Mouse (Mus musculus) myocyte (in vitro differentiated cells): ENCODE measurements around the gene Mmp24. TPM values are rescaled to one million over a fixed set of nuclear protein-coding genes. Genes with fewer than 3 reads are reported as not detected.
"Not testable (repeated sequence)": the region's sequence is repeated elsewhere in the genome, so short reads cannot be mapped to it uniquely, and the experiment has no call there.

ENCODE experiments used
- H3K27me3 ChIP-seq: one replicate; pipeline ENCODE4 v1.6.1; 2011; ENCODE audit not compliant: control insufficient read depth, insufficient read depth, insufficient read length
- H3K36me3 ChIP-seq: one replicate; pipeline ENCODE4 v1.6.1; 2011; ENCODE audit not compliant: control insufficient read depth, insufficient read depth
- H3K4me2 ChIP-seq: one replicate; pipeline ENCODE4 v1.6.1; 2011; ENCODE audit warnings: low read depth, control low read depth
- H3K4me3 ChIP-seq: one replicate; pipeline ENCODE4 v1.5.1; 2011; ENCODE audit warnings: mild to moderate bottlenecking, control low read depth, moderate library complexity
- H3K79me2 ChIP-seq: one replicate; pipeline ENCODE4 v1.6.1; 2011; ENCODE audit not compliant: control insufficient read depth, insufficient read depth
- H3ac ChIP-seq: one replicate; pipeline ENCODE4 v1.6.1; 2011; ENCODE audit not compliant: control insufficient read depth, insufficient read length
- CEBPB ChIP-seq: IDR thresholded peaks from 2 replicates; pipeline ENCODE4 v1.6.1; 2011; ENCODE audit warnings: mild to moderate bottlenecking, moderate library complexity; ENCODE audit not compliant: poor library complexity, insufficient read depth, severe bottlenecking
- E2F4 ChIP-seq: IDR thresholded peaks from one replicate; pipeline ENCODE4 v1.6.1; 2011; ENCODE audit warnings: mild to moderate bottlenecking, control low read depth, moderate library complexity; ENCODE audit not compliant: insufficient read depth
- MAX ChIP-seq: IDR thresholded peaks from one replicate; pipeline ENCODE4 v1.6.1; 2011; ENCODE audit warnings: low read depth, mild to moderate bottlenecking, control low read depth
- MYOD1 ChIP-seq, 3 experiments: IDR thresholded peaks; one replicate each; pipeline ENCODE4 v1.6.1; 2011; ENCODE audit warnings: control low read depth in 2 of 3, low read depth in 2 of 3, mild to moderate bottlenecking in 2 of 3, moderate library complexity in 1 of 3; ENCODE audit not compliant: insufficient read length in 2 of 3, control insufficient read depth in 1 of 3
- MYOG ChIP-seq, 3 experiments: IDR thresholded peaks; one replicate each; pipeline ENCODE4 v1.6.1; 2011; ENCODE audit warnings: control low read depth in 2 of 3, low read depth in 2 of 3, mild to moderate bottlenecking in 2 of 3; ENCODE audit not compliant: insufficient read length in 2 of 3, control insufficient read depth in 1 of 3, insufficient read depth in 1 of 3
- POLR2A ChIP-seq: IDR thresholded peaks from one replicate; pipeline ENCODE4 v1.6.1; 2011; ENCODE audit warnings: low read depth, mild to moderate bottlenecking, control low read depth, moderate library complexity; ENCODE audit not compliant: insufficient read length
- POLR2AphosphoS2 ChIP-seq: IDR thresholded peaks from one replicate; pipeline ENCODE4 v1.6.1; 2011; ENCODE audit warnings: low read depth, control low read depth; ENCODE audit not compliant: insufficient read length
- REST ChIP-seq: IDR thresholded peaks from one replicate; pipeline ENCODE4 v1.6.1; 2011; ENCODE audit warnings: mild to moderate bottlenecking, control low read depth, moderate library complexity; ENCODE audit not compliant: insufficient read depth, insufficient read length
- SRF ChIP-seq: IDR thresholded peaks from one replicate; pipeline ENCODE4 v1.6.1; 2011; ENCODE audit warnings: low read depth; ENCODE audit not compliant: control insufficient read depth, insufficient read length
- TCF12 ChIP-seq: IDR thresholded peaks from one replicate; pipeline ENCODE4 v1.6.1; 2011; ENCODE audit warnings: mild to moderate bottlenecking, control low read depth; ENCODE audit not compliant: poor library complexity, insufficient read depth, severe bottlenecking
- TCF3 ChIP-seq: IDR thresholded peaks from one replicate; pipeline ENCODE4 v1.6.1; 2011; ENCODE audit warnings: low read depth, control low read depth; ENCODE audit not compliant: insufficient read length
- USF1 ChIP-seq: IDR thresholded peaks from one replicate; pipeline ENCODE4 v1.6.1; 2011; ENCODE audit warnings: low read depth, mild to moderate bottlenecking, control low read depth, moderate library complexity
- polyA plus RNA-seq: library from polyadenylated mRNA; unstranded; fragments of >200 nt; fragmentation: generic; extraction: Trizol; gene quantifications from one replicate; pipeline ENCODE4 v1.2.1, GENCODE M21; 2012; ENCODE audit warnings: missing spikeins

Mmp24 gene
- polyA plus RNA-seq, 1 experiment = 0.02 TPM

- Histone ChIP-seq H3K27me3 (no peaks in the 10 kb centered on the region), H3ac (no peak overlapping the region), H3K36me3 (no peaks in the 10 kb centered on the region), H3K4me2 (no peak overlapping the region), H3K79me2 (no peaks in the 10 kb centered on the region), H3K4me3 (no peak overlapping the region)
- TF ChIP-seq POLR2A = no peak
- TF ChIP-seq TCF12 = no peak
- TF ChIP-seq MAX = no peak
Observed at GRCm38 (mm10) chr2:155735080-155735479, 40.1 kb upstream of the Mmp24 start.

DNA sequence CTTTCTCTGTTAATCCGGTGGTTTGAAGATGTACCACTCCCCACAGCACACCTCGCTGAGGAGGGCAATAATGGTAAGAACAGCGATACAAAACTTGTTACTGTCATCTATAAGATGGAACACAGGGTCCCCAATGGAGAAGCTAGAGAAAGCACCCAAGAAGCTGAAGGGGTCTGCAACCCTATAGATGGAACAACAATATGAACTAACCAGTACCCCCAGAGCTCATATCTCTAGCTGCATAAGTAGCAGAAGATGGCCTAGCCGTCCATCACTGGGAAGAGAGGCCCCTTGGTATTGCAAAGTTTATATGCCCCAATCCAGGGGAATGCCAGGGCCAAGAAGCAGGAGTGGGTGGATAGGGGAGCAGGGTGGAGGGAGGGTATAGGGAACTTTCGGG lies 39.4 kb upstream of the Mmp24 start, which contains the start of gene Gm17581:
Gene Gm17581, minus strand, starts transcription at position 101 of the 400 bp plus-strand sequence.
- H3K4me3 ChIP-seq, H3ac ChIP-seq, H3K27me3 ChIP-seq, H3K79me2 ChIP-seq, H3K36me3 ChIP-seq: not testable (repeated sequence)
- H3K4me2 ChIP-seq = peak within 1 kb of the TSS; percentile 28

GRCm38 (mm10) chr2:155736936-155737335 lies 38.2 kb upstream of the Mmp24 start:
- no peak for TF ChIP-seq USF1
- no peak for TF ChIP-seq MYOD1 (IDR thresholded peaks at IDR 0.05; ENCODE audit: control insufficient read depth in 1 of 3, insufficient read length in 2 of 3, low read depth in 2 of 3)
- no peak for TF ChIP-seq POLR2A
- no peak for TF ChIP-seq TCF3
- TF ChIP-seq MYOG (IDR thresholded peaks at IDR 0.05; ENCODE audit: control insufficient read depth in 1 of 3, insufficient read depth in 1 of 3, insufficient read length in 2 of 3, low read depth in 2 of 3) = no peak
- TF ChIP-seq REST = no peak
- no peak for TF ChIP-seq MAX
- TF ChIP-seq E2F4 = no peak
- no peak for TF ChIP-seq POLR2AphosphoS2
- TF ChIP-seq CEBPB = no peak
- no peak for TF ChIP-seq TCF12
- no peak for TF ChIP-seq SRF
- Histone ChIP-seq H3K27me3 (no peaks in the 10 kb centered on the region), H3K79me2 (no peaks in the 10 kb centered on the region), H3K4me3 (no peak overlapping the region), H3K36me3 (no peaks in the 10 kb centered on the region), H3ac (no peak overlapping the region), H3K4me2 (peak overlapping the region; percentile 28)

DNA sequence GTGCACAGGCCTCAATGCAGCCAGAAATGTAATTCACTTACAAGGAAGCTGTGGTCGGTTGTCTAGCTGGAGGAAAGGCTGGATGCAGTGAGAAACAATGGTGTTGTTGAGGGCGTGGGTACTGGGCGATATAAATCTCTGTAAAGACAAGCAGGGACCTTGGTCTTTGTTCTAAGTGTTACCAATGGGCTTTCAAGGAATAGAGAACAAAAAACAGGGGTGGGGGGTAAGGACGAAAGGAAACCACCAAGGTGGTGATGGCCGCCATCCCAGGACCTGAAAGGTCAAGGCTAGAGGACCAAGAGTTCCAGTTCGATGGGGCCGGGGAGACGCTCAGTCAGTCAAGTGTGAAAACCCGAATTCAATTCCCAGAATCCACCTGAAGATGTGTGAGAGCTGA lies 37.3 kb upstream of the Mmp24 start:
- Histone ChIP-seq H3K4me2 (no peak overlapping the region), H3K4me3 (no peak overlapping the region), H3ac (no peak overlapping the region), H3K36me3 (no peaks in the 10 kb centered on the region), H3K27me3 (no peaks in the 10 kb centered on the region), H3K79me2 (no peaks in the 10 kb centered on the region)
- TF ChIP-seq CEBPB (no peak), TCF3 (no peak), TCF12 (no peak), POLR2A (no peak), USF1 (no peak)

DNA sequence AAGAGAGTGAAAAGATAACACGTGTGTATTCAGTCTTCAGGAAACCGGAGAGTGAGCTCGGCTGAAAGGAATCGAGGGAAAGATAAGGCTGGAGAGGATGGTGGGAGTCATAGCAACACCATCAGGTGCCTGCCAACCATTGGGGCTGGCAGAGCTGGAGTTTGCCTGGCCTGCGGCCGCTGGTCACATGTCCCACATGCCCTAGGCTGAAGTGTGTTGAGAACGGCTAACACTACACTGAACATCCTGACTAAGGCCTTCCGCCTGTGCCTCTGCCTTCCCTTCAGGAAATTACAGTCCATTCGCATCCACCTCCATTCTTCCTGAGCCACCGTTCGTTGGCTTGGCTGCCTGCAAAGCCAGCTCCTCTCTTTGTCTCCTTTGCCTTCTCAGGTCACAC lies 32.9 kb upstream of the Mmp24 start:
- H3ac ChIP-seq = no peak overlapping the region
- TF ChIP-seq MAX (no peak), MYOD1 (IDR thresholded peaks at IDR 0.05; ENCODE audit: control insufficient read depth in 1 of 3, insufficient read length in 2 of 3, low read depth in 2 of 3) (no peak), E2F4 (no peak), REST (no peak)
- H3K27me3 ChIP-seq = no peaks in the 10 kb centered on the region
- H3K4me3 ChIP-seq = no peak overlapping the region
- H3K79me2 ChIP-seq = no peaks in the 10 kb centered on the region
- H3K4me2 ChIP-seq = no peak overlapping the region
- no peaks in the 10 kb centered on the region for H3K36me3 ChIP-seq

GRCm38 (mm10) chr2:155742931-155743337 lies 32.2 kb upstream of the Mmp24 start:
- H3K27me3 ChIP-seq = no peaks in the 10 kb centered on the region
- no peak for TF ChIP-seq POLR2A
- no peak for TF ChIP-seq TCF12
- TF ChIP-seq CEBPB = no peak
- TF ChIP-seq E2F4 = no peak
- TF ChIP-seq TCF3 = no peak
- TF ChIP-seq USF1 = no peak
- TF ChIP-seq MYOG (IDR thresholded peaks at IDR 0.05; ENCODE audit: control insufficient read depth in 1 of 3, insufficient read depth in 1 of 3, insufficient read length in 2 of 3, low read depth in 2 of 3) = no peak
- no peak for TF ChIP-seq MYOD1 (IDR thresholded peaks at IDR 0.05; ENCODE audit: control insufficient read depth in 1 of 3, insufficient read length in 2 of 3, low read depth in 2 of 3)
- no peaks in the 10 kb centered on the region for H3K79me2 ChIP-seq
- H3K36me3 ChIP-seq = no peaks in the 10 kb centered on the region
- no peak overlapping the region for H3K4me3 ChIP-seq
- no peak overlapping the region for H3K4me2 ChIP-seq
- no peak overlapping the region for H3ac ChIP-seq
